Mouse (Mus musculus) hindbrain, embryonic 10.5 days (tissue): ENCODE measurements at regions not wholly inside any gene's neighbourhood (a gene's known extent, or its start where the extent isn't known, plus 50 kb on each side); places are given as distances from the start of the nearest gene placed in this dataset.

Experiments
- DNase-seq: peaks from one replicate; pipeline ENCODE4 v3.0.0-alpha.2; 2017; ENCODE audit warnings: low spot score
- H3K27ac ChIP-seq: fragments of 300-500 bp; sonication (generic); 2 replicates; pipeline ENCODE4 v1.5.1; 2016; ENCODE audit warnings: mild to moderate bottlenecking, moderate library complexity
- H3K27me3 ChIP-seq: fragments of 300-500 bp; sonication (generic); 2 replicates; pipeline ENCODE4 v1.6.1; 2016; ENCODE audit warnings: mild to moderate bottlenecking; ENCODE audit not compliant: poor library complexity, insufficient read depth, severe bottlenecking
- H3K36me3 ChIP-seq: fragments of 300-500 bp; sonication (generic); 2 replicates; pipeline ENCODE4 v1.6.1; 2016; ENCODE audit warnings: mild to moderate bottlenecking, moderate library complexity
- H3K4me1 ChIP-seq: fragments of 300-500 bp; sonication (generic); replicated peaks from 2 replicates; pipeline ENCODE4 v1.6.1; 2016; ENCODE audit warnings: mild to moderate bottlenecking
- H3K4me3 ChIP-seq: fragments of 300-500 bp; sonication (generic); 2 replicates; pipeline ENCODE4 v1.5.1; 2016; ENCODE audit warnings: mild to moderate bottlenecking, moderate library complexity
- H3K9me3 ChIP-seq: fragments of 300-500 bp; sonication (generic); 2 replicates; pipeline ENCODE4 v1.6.1; 2016; ENCODE audit warnings: mild to moderate bottlenecking, moderate library complexity
- WGBS: fragments of 180-500 bp; shearing (Covaris S2); methylation state at CpG from one replicate; pipeline ENCODE4 v1.1.7; 2016; 5-methylcytosine and 5-hydroxymethylcytosine counted together

DNA sequence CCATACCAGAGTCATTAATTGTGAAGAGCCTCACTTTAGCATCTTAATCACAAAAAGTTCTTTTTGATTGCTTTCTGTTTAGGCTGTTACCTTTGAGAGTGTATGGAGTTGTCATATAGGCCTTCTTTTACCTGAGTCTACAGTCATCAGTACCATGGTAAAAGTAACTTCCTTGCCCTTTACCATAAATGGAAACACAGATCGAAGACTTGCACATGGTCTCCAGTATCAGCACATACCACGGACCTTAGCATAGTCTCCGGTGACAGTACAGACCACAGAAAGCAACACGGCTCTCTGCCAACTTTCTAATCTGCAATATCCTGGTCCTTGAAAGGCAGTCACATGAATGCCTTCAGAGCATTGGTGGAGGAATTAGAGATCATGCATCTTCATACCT lies 1626.8 kb upstream of the Gm6569 start:
- no peaks in the 10 kb centered on the region for H3K4me1 ChIP-seq
- no peaks in the 10 kb centered on the region for H3K27me3 ChIP-seq
- no peak for DNase-seq
- H3K36me3 ChIP-seq, result no peaks in the 10 kb centered on the region
- H3K4me3 ChIP-seq, result no peak overlapping the region
- no peak overlapping the region for H3K27ac ChIP-seq
- 90% methylated on average over 4 of the region's 4 CpGs for WGBS
- H3K9me3 ChIP-seq, result no peaks in the 10 kb centered on the region

GRCm38 (mm10) chr15:72208076-72208475 lies 1626.3 kb upstream of the Gm6569 start:
- H3K27ac ChIP-seq, result no peak overlapping the region
- H3K4me1 ChIP-seq, result no peaks in the 10 kb centered on the region
- no peaks in the 10 kb centered on the region for H3K36me3 ChIP-seq
- no peaks in the 10 kb centered on the region for H3K9me3 ChIP-seq
- no peak overlapping the region for H3K4me3 ChIP-seq
- WGBS, result 72% methylated on average over 4 of the region's 4 CpGs
- no peaks in the 10 kb centered on the region for H3K27me3 ChIP-seq
- no peak for DNase-seq

- Histone ChIP-seq H3K4me1 (no peaks in the 10 kb centered on the region), H3K4me3 (no peak overlapping the region), H3K27me3 (no peaks in the 10 kb centered on the region), H3K36me3 (no peaks in the 10 kb centered on the region), H3K27ac (no peak overlapping the region), H3K9me3 (no peaks in the 10 kb centered on the region)
- WGBS, result 94% methylated on average over 7 of the region's 7 CpGs
- no peak for DNase-seq
Observed at GRCm38 (mm10) chr15:72208973-72209372, 1625.4 kb upstream of the Gm6569 start.

DNA sequence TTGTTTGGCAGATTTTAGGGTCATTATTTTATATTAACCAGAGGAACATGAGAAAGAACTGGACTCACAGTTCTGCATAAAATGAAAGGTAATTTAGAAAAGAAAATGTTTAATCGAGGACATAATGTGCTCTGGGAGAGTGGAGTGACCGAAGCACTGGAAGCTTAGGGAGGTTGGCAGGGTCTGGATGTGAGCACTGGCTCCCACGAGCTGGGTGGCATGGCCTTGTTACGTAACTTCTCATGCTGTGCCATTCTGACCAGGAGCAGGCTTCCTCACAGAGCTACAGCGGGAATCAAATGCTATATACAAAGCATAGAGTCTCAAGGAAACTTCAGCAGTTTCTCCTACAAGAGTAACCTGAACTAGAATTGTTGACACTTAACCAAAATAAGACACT lies 1616.6 kb upstream of the Gm6569 start:
- Histone ChIP-seq H3K27ac (no peak overlapping the region), H3K4me1 (no peaks in the 10 kb centered on the region), H3K27me3 (no peaks in the 10 kb centered on the region), H3K9me3 (no peaks in the 10 kb centered on the region), H3K4me3 (no peak overlapping the region), H3K36me3 (no peaks in the 10 kb centered on the region)
- 79% methylated on average over 5 of the region's 5 CpGs for WGBS
- DNase-seq, result no peak

DNA sequence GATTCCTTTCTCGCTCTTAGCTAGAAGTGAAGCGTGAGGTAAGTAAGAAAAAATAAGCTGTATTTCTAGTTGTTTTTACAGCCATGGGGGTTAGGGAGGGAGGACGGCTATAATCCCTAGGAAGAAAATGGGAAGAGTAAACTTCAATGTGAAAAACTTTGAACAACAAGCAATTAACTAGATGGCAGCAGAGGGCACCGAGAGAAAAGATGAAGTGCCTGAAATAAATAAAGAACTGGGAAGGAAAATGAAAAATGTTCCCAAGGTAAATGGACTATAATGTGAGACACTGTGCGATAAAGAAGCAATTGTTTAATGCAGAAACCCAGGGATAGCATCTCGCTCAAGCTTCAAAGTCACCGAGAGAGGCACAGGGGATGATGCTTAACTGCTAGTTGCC lies 1614.4 kb upstream of the Gm6569 start:
- H3K27ac ChIP-seq, result no peak overlapping the region
- no peaks in the 10 kb centered on the region for H3K27me3 ChIP-seq
- H3K9me3 ChIP-seq, result no peaks in the 10 kb centered on the region
- no peaks in the 10 kb centered on the region for H3K4me1 ChIP-seq
- WGBS, result 88% methylated on average over 7 of the region's 7 CpGs
- no peak overlapping the region for H3K4me3 ChIP-seq
- DNase-seq, result no peak
- H3K36me3 ChIP-seq, result no peaks in the 10 kb centered on the region

DNA sequence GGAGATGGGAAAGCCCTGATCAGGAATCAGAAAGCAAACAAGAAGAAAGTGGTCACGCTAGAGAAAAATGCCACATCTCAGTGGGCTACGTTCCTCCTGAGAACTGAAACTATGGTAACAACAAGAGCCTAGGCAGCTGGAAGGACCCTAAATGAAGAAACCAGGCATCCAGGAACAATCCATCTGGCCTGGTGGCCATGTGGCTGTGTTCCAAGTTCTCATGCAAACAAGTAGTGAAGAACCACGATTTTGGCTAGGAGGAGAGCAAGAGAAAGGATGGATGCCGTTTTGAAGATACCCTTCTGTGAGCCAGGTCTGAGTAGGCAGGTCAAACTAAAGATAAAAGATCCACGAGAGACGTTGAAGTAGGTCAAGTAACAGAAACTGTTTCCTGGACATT lies 1613.6 kb upstream of the Gm6569 start:
- 88% methylated on average over 6 of the region's 6 CpGs for WGBS
- DNase-seq, result no peak
- Histone ChIP-seq H3K27me3 (no peaks in the 10 kb centered on the region), H3K36me3 (no peaks in the 10 kb centered on the region), H3K9me3 (no peaks in the 10 kb centered on the region), H3K27ac (no peak overlapping the region), H3K4me3 (no peak overlapping the region), H3K4me1 (no peaks in the 10 kb centered on the region)

GRCm38 (mm10) chr15:72232355-72232754 lies 1602.0 kb upstream of the Gm6569 start:
- no peak overlapping the region for H3K4me3 ChIP-seq
- H3K27ac ChIP-seq, result no peak overlapping the region
- no peak for DNase-seq
- no peaks in the 10 kb centered on the region for H3K27me3 ChIP-seq
- WGBS, result 44% methylated on average over 2 of the region's 2 CpGs
- no peaks in the 10 kb centered on the region for H3K9me3 ChIP-seq
- H3K36me3 ChIP-seq, result no peaks in the 10 kb centered on the region
- no peaks in the 10 kb centered on the region for H3K4me1 ChIP-seq

- H3K36me3 ChIP-seq, result no peaks in the 10 kb centered on the region
- peaks cover 5% of the 10 kb centered on the region for H3K9me3 ChIP-seq
- WGBS, result 69% methylated on average over 3 of the region's 3 CpGs
- no peak for DNase-seq
- H3K4me3 ChIP-seq, result no peak overlapping the region
- no peaks in the 10 kb centered on the region for H3K27me3 ChIP-seq
- no peaks in the 10 kb centered on the region for H3K4me1 ChIP-seq
- H3K27ac ChIP-seq, result no peak overlapping the region
Observed at GRCm38 (mm10) chr15:72264619-72265018, 1569.7 kb upstream of the Gm6569 start.

DNA sequence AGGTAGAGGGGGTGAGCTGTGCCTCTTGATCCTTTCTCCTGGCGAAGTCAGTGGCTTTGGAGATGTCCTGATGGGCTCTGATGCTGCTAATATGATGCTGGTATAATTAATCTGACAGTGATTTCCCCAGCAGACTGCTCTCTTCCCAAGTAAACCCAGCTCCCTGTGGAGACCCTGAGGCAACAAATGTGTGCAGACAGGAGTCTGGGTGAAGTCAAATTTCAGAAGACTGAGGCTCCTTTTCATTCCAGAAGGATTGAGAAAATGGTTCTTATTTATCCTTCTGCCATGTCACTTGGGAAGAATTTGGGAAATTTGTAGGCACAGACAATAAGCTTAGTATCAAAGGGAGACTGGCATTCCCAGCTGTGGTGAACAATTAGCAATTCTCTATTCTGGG lies 1550.5 kb upstream of the Gm6569 start:
- no peak for DNase-seq
- WGBS, result 35% methylated on average over 1 of the region's 1 CpGs
- Histone ChIP-seq H3K36me3 (no peaks in the 10 kb centered on the region), H3K27me3 (no peaks in the 10 kb centered on the region), H3K27ac (no peak overlapping the region), H3K4me3 (no peak overlapping the region), H3K9me3 (no peaks in the 10 kb centered on the region), H3K4me1 (0 out of 2 replicates have a peak, but pooled peaks cover 4% of the 10 kb centered on the region)

DNA sequence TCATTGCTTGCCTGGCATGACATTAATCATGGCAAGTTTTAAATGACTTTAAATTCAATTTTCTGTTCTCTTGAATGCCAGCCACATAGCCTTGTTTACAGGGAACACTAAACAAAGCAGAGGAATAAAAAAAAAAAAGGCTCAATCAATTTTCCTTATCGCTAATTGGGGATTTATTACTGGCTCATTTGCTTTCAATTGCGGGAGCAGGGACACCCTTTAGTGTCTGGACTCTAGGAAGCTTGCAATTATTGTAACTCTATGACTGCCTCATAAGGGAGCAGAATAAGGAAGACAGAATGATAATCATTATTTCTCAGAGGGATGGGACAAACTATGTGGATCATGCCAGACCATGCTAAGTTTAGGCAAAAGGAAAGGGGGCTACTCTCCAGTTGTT lies 1537.7 kb upstream of the Gm6569 start:
- H3K36me3 ChIP-seq, result no peaks in the 10 kb centered on the region
- no peaks in the 10 kb centered on the region for H3K9me3 ChIP-seq
- WGBS, result 91% methylated on average over 2 of the region's 2 CpGs
- no peak overlapping the region for H3K4me3 ChIP-seq
- no peak overlapping the region for H3K27ac ChIP-seq
- H3K27me3 ChIP-seq, result no peaks in the 10 kb centered on the region
- no peaks in the 10 kb centered on the region for H3K4me1 ChIP-seq
- DNase-seq, result no peak

GRCm38 (mm10) chr15:72312417-72312816 lies 1521.9 kb upstream of the Gm6569 start:
- Histone ChIP-seq H3K4me3 (no peak overlapping the region), H3K4me1 (no peaks in the 10 kb centered on the region), H3K36me3 (no peaks in the 10 kb centered on the region), H3K27ac (no peak overlapping the region), H3K27me3 (no peaks in the 10 kb centered on the region), H3K9me3 (no peaks in the 10 kb centered on the region)
- no peak for DNase-seq
- WGBS, result 86% methylated on average over 5 of the region's 5 CpGs

DNA sequence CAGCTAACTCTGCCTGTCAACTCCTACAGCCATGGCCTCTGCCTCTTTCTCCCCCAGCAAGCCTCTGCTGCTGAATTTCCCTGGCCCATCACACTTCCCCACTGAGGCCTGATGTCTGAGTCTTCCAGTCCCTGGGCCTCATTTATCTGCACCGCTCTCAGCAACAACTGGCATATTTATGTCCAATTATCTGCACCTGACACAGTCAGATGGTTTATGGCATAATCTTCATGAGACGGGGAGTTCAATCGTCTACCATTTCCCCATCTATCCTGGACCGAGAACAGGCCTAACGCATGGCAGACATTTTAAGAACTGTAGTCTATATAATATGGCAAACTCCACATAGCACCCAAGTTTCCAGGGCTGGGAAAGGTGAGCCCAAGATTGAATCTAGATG lies 1512.8 kb upstream of the Gm6569 start:
- no peak for DNase-seq
- Histone ChIP-seq H3K9me3 (no peaks in the 10 kb centered on the region), H3K27me3 (no peaks in the 10 kb centered on the region), H3K27ac (no peak overlapping the region), H3K4me1 (no peaks in the 10 kb centered on the region), H3K4me3 (no peak overlapping the region), H3K36me3 (no peaks in the 10 kb centered on the region)
- 93% methylated on average over 5 of the region's 5 CpGs for WGBS

- Histone ChIP-seq H3K4me3 (no peak overlapping the region), H3K27me3 (no peaks in the 10 kb centered on the region), H3K9me3 (no peaks in the 10 kb centered on the region), H3K27ac (no peak overlapping the region), H3K36me3 (no peaks in the 10 kb centered on the region), H3K4me1 (no peaks in the 10 kb centered on the region)
- WGBS, result 89% methylated on average over 3 of the region's 3 CpGs
- no peak for DNase-seq
Observed at GRCm38 (mm10) chr15:72322127-72322526, 1512.2 kb upstream of the Gm6569 start.

GRCm38 (mm10) chr15:72323158-72323557 lies 1511.2 kb upstream of the Gm6569 start:
- Histone ChIP-seq H3K36me3 (no peaks in the 10 kb centered on the region), H3K4me3 (no peak overlapping the region), H3K27me3 (no peaks in the 10 kb centered on the region), H3K27ac (no peak overlapping the region), H3K9me3 (no peaks in the 10 kb centered on the region), H3K4me1 (no peaks in the 10 kb centered on the region)
- no peak for DNase-seq
- WGBS, result 87% methylated on average over 7 of the region's 7 CpGs
